Mouse (Mus musculus) olfactory bulb, adult 2 months (tissue): ENCODE results near the gene Tut1.

ENCODE experiments used
- CTCF ChIP-seq: fragments of 200-500 bp; IDR thresholded peaks from 2 replicates; pipeline ENCODE4 v1.5.1; 2012; ENCODE audit warnings: low read depth, mild to moderate bottlenecking, low read length, moderate library complexity; ENCODE audit not compliant: insufficient read depth
- POLR2A ChIP-seq: fragments of 200-500 bp; IDR thresholded peaks from 2 replicates; pipeline ENCODE4 v1.6.1; 2012; ENCODE audit warnings: mild to moderate bottlenecking, low read depth, low read length, moderate library complexity; ENCODE audit not compliant: insufficient read depth

DNA sequence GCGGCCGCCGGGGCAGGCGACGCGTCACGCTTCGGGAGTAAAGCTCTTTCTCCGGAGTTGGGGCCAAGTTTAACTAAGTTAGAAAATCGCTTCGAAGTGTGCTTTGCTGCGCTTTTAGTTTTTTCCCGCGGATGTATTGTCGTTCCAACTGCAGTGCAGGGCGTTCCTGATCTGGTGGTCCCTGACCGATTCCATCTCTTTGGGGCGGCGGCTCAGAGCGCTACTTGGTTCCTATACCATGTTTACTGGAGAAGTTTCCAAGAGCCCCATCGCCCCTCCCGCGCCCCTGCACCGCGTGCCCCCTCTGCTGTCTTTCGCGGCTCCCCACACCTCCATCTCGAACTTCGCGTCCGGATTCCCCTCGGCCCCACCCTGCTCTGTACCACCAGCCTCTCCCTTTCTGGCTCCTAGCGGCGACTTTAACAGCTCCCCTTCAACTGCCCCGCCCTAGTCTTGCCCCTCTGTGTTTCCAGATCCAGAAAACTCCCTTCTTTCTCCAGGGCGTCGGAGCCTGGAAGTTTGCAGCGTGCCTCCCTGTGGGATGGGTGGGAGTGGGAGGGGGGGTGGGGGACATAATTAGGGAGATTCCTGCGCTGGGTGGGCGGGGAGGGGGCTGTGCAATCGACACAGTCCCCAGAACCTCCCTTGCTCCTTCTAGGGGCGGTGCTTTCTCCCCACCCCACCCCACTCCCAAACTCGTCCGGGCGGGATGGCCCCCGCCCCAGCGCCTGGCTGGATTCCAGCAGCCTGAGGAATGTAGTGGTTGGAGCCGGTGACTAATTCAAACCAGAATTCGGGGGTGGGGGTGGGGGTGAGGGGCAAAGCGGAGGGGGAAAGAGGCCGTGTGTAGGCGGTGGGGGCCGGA, 36.2 kb downstream of the Tut1 start:
- TF ChIP-seq CTCF (no peak), POLR2A (no peak)
